Mouse (Mus musculus) neural tube, embryonic 14.5 days (tissue): Measurements from ENCODE around the gene Colec11. TPM values are rescaled to one million over a fixed set of nuclear protein-coding genes. Genes with fewer than 3 reads are reported as not detected.

Source experiments
- ATAC-seq: fragments of 200-750 bp; cut with Nextera tagmentation; 2 replicates; pipeline ENCODE4 v1.8.0; 2017; ENCODE audit warnings: low read depth, mild to moderate bottlenecking, moderate TSS enrichment, moderate library complexity
- H3K27ac ChIP-seq: fragments of 300-500 bp; sonication (generic); 2 replicates; pipeline ENCODE4 v1.5.1; 2014; ENCODE audit warnings: low read depth, mild to moderate bottlenecking, control low read depth, low read length, moderate library complexity, mixed read lengths
- H3K27me3 ChIP-seq: fragments of 300-500 bp; sonication (generic); 2 replicates; pipeline ENCODE4 v1.6.1; 2014; ENCODE audit warnings: low read length; ENCODE audit not compliant: control insufficient read depth, insufficient read depth
- H3K36me3 ChIP-seq: fragments of 300-500 bp; sonication (generic); 2 replicates; pipeline ENCODE4 v1.6.1; 2014; ENCODE audit warnings: low read length, mixed read lengths; ENCODE audit not compliant: control insufficient read depth, insufficient read depth
- H3K4me1 ChIP-seq: fragments of 300-500 bp; sonication (generic); 2 replicates; pipeline ENCODE4 v1.6.1; 2014; ENCODE audit warnings: low read length; ENCODE audit not compliant: control insufficient read depth, insufficient read depth
- H3K4me2 ChIP-seq: fragments of 300-500 bp; sonication (generic); 2 replicates; pipeline ENCODE4 v1.6.1; 2014; ENCODE audit warnings: mild to moderate bottlenecking, low read depth, low read length, control low read depth
- H3K4me3 ChIP-seq: fragments of 300-500 bp; sonication (generic); 2 replicates; pipeline ENCODE4 v1.5.1; 2014; ENCODE audit warnings: low read depth, low read length, control low read depth, mixed read lengths
- H3K9ac ChIP-seq: fragments of 300-500 bp; sonication (generic); replicated peaks from 2 replicates; pipeline ENCODE4 v1.6.1; 2014; ENCODE audit warnings: low read depth, mild to moderate bottlenecking, control low read depth, low read length, mixed read lengths
- H3K9me3 ChIP-seq: fragments of 300-500 bp; sonication (generic); 2 replicates; pipeline ENCODE4 v1.6.1; 2016; ENCODE audit warnings: low read length; ENCODE audit not compliant: control insufficient read depth
- WGBS: fragments of 180-500 bp; shearing (Covaris S2); extraction: QIAGEN DNeasy Blood & Tissue Kit; methylation state at CpG from one replicate; pipeline ENCODE4 v1.1.7; 2014; 5-methylcytosine and 5-hydroxymethylcytosine counted together
- polyA plus RNA-seq: library from polyadenylated mRNA; unstranded; fragments of >200 nt; fragmentation: Nextera tagmentation; extraction: Ambion mirVana; gene quantifications from 2 replicates; pipeline ENCODE4 v1.2.1, GENCODE M21; 2014

Colec11 gene
- polyA plus RNA-seq, 1 experiment from 2014 or later = 0.80 TPM

DNA sequence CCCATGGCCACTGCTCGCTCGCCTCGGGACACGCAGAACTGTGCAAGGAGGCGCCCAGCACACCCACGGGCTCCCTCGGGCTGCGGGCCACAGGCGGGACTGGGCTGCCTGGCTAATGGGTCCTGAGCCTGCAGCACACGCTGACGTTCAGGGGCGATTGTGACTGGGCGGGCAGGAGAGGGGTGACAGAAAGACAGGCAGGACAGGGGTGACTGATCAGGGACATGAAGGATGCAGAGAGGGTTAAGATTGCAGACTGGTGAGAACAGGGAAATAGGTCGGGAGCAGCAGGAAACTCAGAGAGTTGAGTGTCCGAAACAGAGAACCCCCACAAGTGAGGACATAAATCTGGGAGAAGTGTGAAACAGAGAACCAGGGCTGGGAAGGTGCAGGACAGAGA lies 70.9 kb downstream of the Colec11 start, which contains the start of gene Dcdc2c:
Gene Dcdc2c (minus strand): TSS at position 101 of the 400 bp plus-strand sequence.
- Histone ChIP-seq H3K4me2 (no peak within 1 kb of the TSS), H3K27me3 (no peaks in the 10 kb centered on the region), H3K27ac (no peak within 1 kb of the TSS), H3K4me1 (no peaks in the 10 kb centered on the region), H3K9me3 (no peaks in the 10 kb centered on the region), H3K9ac (no peak within 1 kb of the TSS), H3K36me3 (no peaks in the 10 kb centered on the region), H3K4me3 (no peak within 1 kb of the TSS)
- 82% methylated on average over 15 of the region's 15 CpGs for WGBS
- no peak for ATAC-seq

DNA sequence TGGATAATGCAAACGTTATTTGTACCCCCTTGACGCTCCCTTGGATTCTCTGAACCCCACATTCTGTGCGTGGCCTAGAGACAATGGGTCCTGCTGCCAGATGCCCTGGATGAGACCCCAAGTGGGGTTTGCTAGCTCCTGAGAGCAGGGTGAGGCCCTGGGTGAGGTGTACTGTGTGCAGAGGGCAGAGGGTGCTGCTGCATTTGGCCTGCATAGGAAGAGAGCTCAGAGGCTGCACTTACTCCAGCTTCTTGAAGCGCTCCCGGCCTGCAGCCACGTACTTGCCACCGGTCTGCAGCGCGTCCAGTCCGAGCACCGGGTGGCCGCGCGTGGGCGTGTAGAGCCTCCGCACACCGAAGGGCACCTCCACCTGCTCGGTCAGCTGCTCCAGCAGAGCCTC lies 71.4 kb downstream of the Colec11 start:
- H3K27me3 ChIP-seq = no peaks in the 10 kb centered on the region
- no peaks in the 10 kb centered on the region for H3K9me3 ChIP-seq
- no peaks in the 10 kb centered on the region for H3K4me1 ChIP-seq
- no peak overlapping the region for H3K4me2 ChIP-seq
- no peaks in the 10 kb centered on the region for H3K36me3 ChIP-seq
- H3K27ac ChIP-seq = no peak overlapping the region
- 71% methylated on average over 16 of the region's 18 CpGs for WGBS
- H3K4me3 ChIP-seq = no peak overlapping the region
- 0 out of 2 replicates have a peak, but pooled peaks have one; percentile 17 for ATAC-seq
- H3K9ac ChIP-seq = no peak overlapping the region

DNA sequence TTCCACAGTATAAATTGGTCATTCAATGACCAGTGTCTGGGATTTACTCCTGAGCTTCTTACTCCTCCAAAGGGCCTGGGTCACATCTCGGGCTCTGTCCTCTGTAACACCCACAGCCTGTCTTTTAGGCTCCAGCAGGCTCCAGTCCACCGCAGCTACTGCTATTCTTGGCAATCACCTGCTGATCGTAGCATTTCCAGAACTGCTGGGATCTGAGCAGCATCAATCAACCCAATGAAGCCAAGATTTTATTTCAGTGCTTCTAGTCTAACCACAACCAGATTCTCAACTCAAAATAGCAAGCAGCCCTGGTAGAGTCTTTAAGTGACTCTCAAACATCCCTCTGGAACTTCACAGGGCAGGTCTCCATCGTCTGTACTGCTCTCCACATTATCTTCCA lies 74.3 kb downstream of the Colec11 start:
- Histone ChIP-seq H3K4me3 (no peak overlapping the region), H3K4me1 (no peaks in the 10 kb centered on the region), H3K27me3 (no peaks in the 10 kb centered on the region), H3K4me2 (no peak overlapping the region), H3K9me3 (no peaks in the 10 kb centered on the region), H3K36me3 (no peaks in the 10 kb centered on the region), H3K27ac (no peak overlapping the region), H3K9ac (no peak overlapping the region)
- ATAC-seq = no peak
- WGBS = 55% methylated on average over 4 of the region's 4 CpGs

Other genes starting within 250 kb of the Colec11 start
- 0.33 TPM in 1 of 2 replicates, not detected in the other for gene Dcdc2c, start 71.0 kb downstream of the Colec11 start, polyA plus RNA-seq
- gene Allc, start 40.9 kb downstream of the Colec11 start, polyA plus RNA-seq = not detected in 2 replicates
- 537 and 647 TPM in 2 replicates for gene Rps7, start 12.6 kb upstream of the Colec11 start, polyA plus RNA-seq
- 19.5 and 21.7 TPM in 2 replicates for gene Rnaseh1, start 26.2 kb upstream of the Colec11 start, polyA plus RNA-seq
- 25.4 and 26.7 TPM in 2 replicates for gene Adi1, start 51.9 kb upstream of the Colec11 start, polyA plus RNA-seq
- 43.6 and 46.9 TPM in 2 replicates for gene Trappc12, start 127.1 kb upstream of the Colec11 start, polyA plus RNA-seq
- 72.5 and 77.3 TPM in 2 replicates for gene Eipr1, start 128.4 kb upstream of the Colec11 start, polyA plus RNA-seq